In the genomic region with DNA sequence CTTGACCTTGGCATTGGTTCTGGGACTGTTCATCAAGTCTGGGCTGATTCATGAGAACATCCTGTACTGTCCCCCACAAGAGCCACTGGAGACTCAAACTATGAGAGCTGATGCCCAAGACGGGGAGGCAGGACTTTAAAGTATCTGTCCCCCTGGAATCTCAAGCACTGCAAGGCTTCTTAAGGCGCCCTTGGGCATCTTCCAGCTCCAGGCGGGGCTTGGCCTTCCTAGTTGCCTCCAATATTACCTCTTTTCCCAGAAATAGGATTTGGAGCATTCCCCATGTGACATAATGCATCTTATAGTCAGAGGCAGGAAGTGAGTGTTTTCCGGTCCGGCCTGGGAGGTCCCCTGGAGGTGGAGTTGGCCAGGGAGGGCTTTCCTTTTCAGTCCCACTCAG, we compare ENCODE assay signal across 9 mouse cellular contexts. TPM values are rescaled to one million over a fixed set of nuclear protein-coding genes. Genes with fewer than 3 reads are reported as not detected.
DNase-seq lines count a peak whose midpoint lies in the region; ATAC-seq lines count a peak whose summit lies in the region.
"Had no signal": no experiment of that assay in that cellular context is flagged by ENCODE, and none has a peak within 500 bp of the region (broad histone marks: within the 10 kb centered on the region; RNA-seq: fewer than 3 reads in every experiment).

No protein-coding gene starts in this region.

- peak; percentile 23; the same call in 1 of the 2 replicates for ATAC-seq in heart, embryonic 14.5 days (ENCODE audit: insufficient number of reproducible peaks, insufficient read depth, low FRiP score, low read depth)
- peak; percentile 43; the same call in 1 of the 2 replicates for ATAC-seq in stomach, embryonic 16.5 days (ENCODE audit: insufficient read depth, low FRiP score)
- no peak for ATAC-seq in activated CD4-positive, CD25-positive, alpha-beta regulatory T cell, adult 4 months
- no peak for ATAC-seq in CD4-positive, CD25-positive, alpha-beta regulatory T cell, adult 4 months
- no peak for ATAC-seq in inflammation-experienced regulatory T-cells, adult 6 months

- DNase-seq in heart, adult 11 months = peak; percentile 99
- no peak for DNase-seq in heart, embryonic 10.5 days (ENCODE audit: low spot score)
- DNase-seq in kidney, postnatal 10 days = peak; percentile 82
- DNase-seq: liver, embryonic 13.5 days had no signal

- H3K4me1 ChIP-seq in heart, embryonic 10.5 days = no peaks in the 10 kb centered on the region
- peaks cover 7 to 11% of the 10 kb centered on the region in 2 experiments; a peak in 3 of 4 replicates for H3K4me1 ChIP-seq in heart, embryonic 14.5 days (ENCODE audit: control insufficient read depth in 2 of 2, insufficient read depth in 2 of 2, low read length in 2 of 2)
- peaks cover 19% of the 10 kb centered on the region; the same call in 1 of the 2 replicates for H3K4me1 ChIP-seq in stomach, embryonic 16.5 days (ENCODE audit: control insufficient read depth, insufficient read depth, low read length)

- no peak overlapping the region for H3K27ac ChIP-seq in heart, embryonic 10.5 days
- H3K27ac ChIP-seq in heart, embryonic 14.5 days (replicated peaks in 1 of 2; ENCODE audit: control insufficient read depth in 1 of 2, insufficient read depth in 1 of 2, low read depth in 2 of 2, low read length in 2 of 2) = peak overlapping the region; percentile 56 to 66
- peak overlapping the region; percentile 26 for H3K27ac ChIP-seq in stomach, embryonic 16.5 days (ENCODE audit: low read length)
- H3K27ac ChIP-seq: liver, embryonic 13.5 days had no signal

- H3K36me3 ChIP-seq in heart, embryonic 10.5 days = no peaks in the 10 kb centered on the region
- no peaks in the 10 kb centered on the region for H3K36me3 ChIP-seq in heart, embryonic 14.5 days (ENCODE audit: control insufficient read depth, insufficient read depth, low read length)
- no peaks in the 10 kb centered on the region for H3K36me3 ChIP-seq in stomach, embryonic 16.5 days (ENCODE audit: control insufficient read depth, insufficient read depth, low read length)
- H3K36me3 ChIP-seq: liver, embryonic 13.5 days had no signal

- H3K9ac ChIP-seq in heart, embryonic 14.5 days (ENCODE audit: low read length) = no peak overlapping the region
- no peak overlapping the region for H3K9ac ChIP-seq in stomach, embryonic 16.5 days (ENCODE audit: low read length)
- H3K9ac ChIP-seq: liver, embryonic 13.5 days had no signal

- no peak overlapping the region for H3K4me3 ChIP-seq in heart, embryonic 10.5 days
- no peak overlapping the region for H3K4me3 ChIP-seq in heart, embryonic 14.5 days (ENCODE audit: control insufficient read depth in 1 of 2, insufficient read depth in 1 of 2, low read depth in 1 of 2, low read length in 2 of 2)
- no peak overlapping the region for H3K4me3 ChIP-seq in stomach, embryonic 16.5 days (replicated peaks; ENCODE audit: low read length)
- H3K4me3 ChIP-seq: liver, embryonic 13.5 days had no signal

- no peaks in the 10 kb centered on the region for H3K27me3 ChIP-seq in heart, embryonic 10.5 days (ENCODE audit: insufficient read depth, poor library complexity, severe bottlenecking)
- H3K27me3 ChIP-seq in heart, embryonic 14.5 days (ENCODE audit: control insufficient read depth, insufficient read depth, low read length) = no peaks in the 10 kb centered on the region
- H3K27me3 ChIP-seq in stomach, embryonic 16.5 days (ENCODE audit: control insufficient read depth, insufficient read depth, low read length) = no peaks in the 10 kb centered on the region
- H3K27me3 ChIP-seq: liver, embryonic 13.5 days had no signal

- H3K4me2 ChIP-seq in heart, embryonic 14.5 days (ENCODE audit: low read length) = no peak overlapping the region
- no peak overlapping the region for H3K4me2 ChIP-seq in stomach, embryonic 16.5 days (ENCODE audit: low read depth, low read length)
- H3K4me2 ChIP-seq: liver, embryonic 13.5 days had no signal

- H3K9me3 ChIP-seq in heart, embryonic 10.5 days = no peaks in the 10 kb centered on the region
- no peaks in the 10 kb centered on the region for H3K9me3 ChIP-seq in heart, embryonic 14.5 days (ENCODE audit: control insufficient read depth, low read length)
- no peaks in the 10 kb centered on the region for H3K9me3 ChIP-seq in stomach, embryonic 16.5 days (replicated peaks; ENCODE audit: control insufficient read depth, low read length)
- H3K9me3 ChIP-seq: liver, embryonic 13.5 days had no signal

- WGBS in heart, embryonic 10.5 days = 70% methylated on average over 5 of the region's 5 CpGs
- 58% methylated on average over 5 of the region's 5 CpGs for WGBS in heart, embryonic 14.5 days
- 56% methylated on average over 5 of the region's 5 CpGs for WGBS in stomach, embryonic 16.5 days

RNA-seq across cellular contexts. Expression of a gene that starts 44.4 kb away (rescaled TPM):
- polyA plus RNA-seq in heart, embryonic 10.5 days (2016; fragmentation: Nextera tagmentation; extraction: Ambion mirVana) = 369 and 431 TPM in 2 replicates
- polyA plus RNA-seq in heart, embryonic 14.5 days (2014; fragmentation: Nextera tagmentation; extraction: Ambion mirVana) = 407 and 410 TPM in 2 replicates
- polyA plus RNA-seq in stomach, embryonic 16.5 days (2015; fragmentation: Nextera tagmentation; extraction: Ambion mirVana) = 195 and 223 TPM in 2 replicates
- polyA plus RNA-seq in activated CD4-positive, CD25-positive, alpha-beta regulatory T cell, adult 4 months (2017; shearing (Covaris generic)) = 10 to 100 TPM; 63.1 to 70.0 TPM
- polyA plus RNA-seq in CD4-positive, CD25-positive, alpha-beta regulatory T cell, adult 4 months (2017; shearing (Covaris generic)) = 10 to 100 TPM; 51.5 to 66.6 TPM
- 10 to 100 TPM; 57.1 to 67.7 (median 60.8) TPM for polyA plus RNA-seq in inflammation-experienced regulatory T-cells, adult 6 months (2017; shearing (Covaris generic))

RNA-seq across cellular contexts. Expression of a gene that starts 50.1 kb away (rescaled TPM):
- 30.9 and 33.1 TPM in 2 replicates for polyA plus RNA-seq in heart, embryonic 10.5 days (2016; fragmentation: Nextera tagmentation; extraction: Ambion mirVana)
- polyA plus RNA-seq in heart, embryonic 14.5 days (2014; fragmentation: Nextera tagmentation; extraction: Ambion mirVana) = 49.2 and 56.2 TPM in 2 replicates
- polyA plus RNA-seq in stomach, embryonic 16.5 days (2015; fragmentation: Nextera tagmentation; extraction: Ambion mirVana) = 61.8 and 74.0 TPM in 2 replicates
- polyA plus RNA-seq in activated CD4-positive, CD25-positive, alpha-beta regulatory T cell, adult 4 months (2017; shearing (Covaris generic)) = 10 to 100 TPM; 30.3 to 32.8 TPM
- 10 to 100 TPM; 40.6 to 59.7 TPM for polyA plus RNA-seq in CD4-positive, CD25-positive, alpha-beta regulatory T cell, adult 4 months (2017; shearing (Covaris generic))
- polyA plus RNA-seq in inflammation-experienced regulatory T-cells, adult 6 months (2017; shearing (Covaris generic)) = 10 to 100 TPM; 11.4 to 41.0 (median 34.9) TPM

Comparison
In these comparisons a context has a peak if more than half of its experiments do, and no peak if none do; other contexts are left out.
1. ATAC-seq: peak in heart, embryonic 14.5 days (single experiment) and stomach, embryonic 16.5 days (single experiment); none in activated CD4-positive, CD25-positive, alpha-beta regulatory T cell, adult 4 months (single experiment), CD4-positive, CD25-positive, alpha-beta regulatory T cell, adult 4 months (single experiment) and inflammation-experienced regulatory T-cells, adult 6 months (single experiment).